Mouse (Mus musculus): ENCODE data around the gene Ak5.
A peak's percentile ranks its signal among the peaks of the same experiment; 100 is the strongest.

The Ak5 gene

DNA sequence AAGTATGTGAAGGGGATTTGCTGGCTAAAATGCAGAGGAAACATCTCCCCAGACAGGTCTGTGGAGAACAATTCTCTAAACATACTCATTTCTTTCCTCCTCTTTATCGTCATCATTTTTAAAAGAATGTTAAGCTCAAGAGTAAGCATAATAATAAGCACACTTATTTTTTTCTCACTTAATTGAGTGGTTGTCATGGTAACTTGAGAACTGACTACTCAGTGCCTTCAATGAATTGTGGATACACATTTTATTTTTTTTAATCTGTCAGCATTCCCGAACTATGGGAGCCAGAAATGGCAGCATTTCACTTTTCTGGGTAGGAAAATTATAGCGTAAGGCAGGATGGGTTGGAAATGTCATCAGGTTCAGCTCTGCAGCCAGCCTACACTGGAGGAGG, 151.6 kb downstream of the Ak5 start:
- DNase-seq (ENCODE audit: inconsistent ontology term): no peak

DNA sequence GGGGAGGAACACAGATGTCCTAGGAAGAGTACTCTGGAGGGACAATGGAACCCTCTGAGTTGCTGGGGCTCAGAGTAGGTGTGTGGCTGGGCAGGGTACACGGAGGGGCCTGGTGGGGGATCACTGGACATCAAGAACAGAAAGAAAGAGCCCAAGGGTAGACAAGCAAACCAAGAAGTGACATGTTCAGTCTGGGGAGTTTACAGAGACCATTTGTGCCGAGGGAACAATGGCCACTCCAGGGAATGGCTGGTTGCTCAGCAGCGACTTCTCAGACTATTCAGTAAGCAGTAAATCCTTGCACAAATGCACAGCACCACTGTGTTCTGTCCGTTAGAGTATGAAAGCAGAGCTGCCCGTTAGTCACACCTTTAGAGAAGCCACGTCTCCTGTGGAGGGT, 152.2 kb downstream of the Ak5 start:
- no peak for DNase-seq (ENCODE audit: inconsistent ontology term)

DNA sequence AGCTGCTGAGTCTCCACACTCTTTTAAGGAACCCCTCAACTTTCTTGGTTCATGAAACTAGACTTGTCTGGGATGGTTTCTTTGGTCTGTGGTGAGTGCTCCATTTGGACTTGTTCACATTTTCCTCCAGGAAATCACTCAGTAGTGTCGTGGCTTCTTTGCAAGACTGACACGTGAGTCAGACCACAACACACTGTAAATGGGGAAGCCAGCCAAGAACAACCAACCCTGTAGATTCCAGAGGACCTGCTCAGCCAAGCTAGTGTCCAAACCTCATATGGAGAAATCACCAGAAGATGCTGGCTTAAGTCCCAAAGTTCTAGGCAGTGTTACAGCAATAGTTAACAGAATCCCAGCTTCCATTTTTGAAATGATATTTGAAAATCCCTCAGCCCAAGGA, 155.6 kb downstream of the Ak5 start:
- DNase-seq (ENCODE audit: inconsistent ontology term): peak; percentile 89

DNA sequence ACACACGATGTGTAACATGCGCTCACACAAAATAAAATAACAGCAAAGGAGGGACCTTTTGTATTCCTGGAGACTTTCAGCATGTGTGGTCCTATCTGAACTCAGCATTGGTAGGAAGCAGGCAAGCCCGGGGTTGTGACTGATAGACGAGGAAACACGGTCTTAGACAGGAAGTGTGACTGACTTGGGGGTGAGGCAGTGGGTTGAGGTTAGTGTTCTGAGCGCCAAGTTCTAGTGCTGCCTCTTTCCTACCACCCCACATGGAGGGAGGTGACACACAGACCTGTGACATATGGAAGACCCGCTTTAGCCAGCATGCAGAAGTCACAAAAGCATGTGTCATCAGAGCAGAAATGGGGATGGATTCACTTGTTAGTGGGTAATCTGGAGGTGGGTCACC, 158.9 kb downstream of the Ak5 start:
- no peak for DNase-seq (ENCODE audit: inconsistent ontology term)

DNA sequence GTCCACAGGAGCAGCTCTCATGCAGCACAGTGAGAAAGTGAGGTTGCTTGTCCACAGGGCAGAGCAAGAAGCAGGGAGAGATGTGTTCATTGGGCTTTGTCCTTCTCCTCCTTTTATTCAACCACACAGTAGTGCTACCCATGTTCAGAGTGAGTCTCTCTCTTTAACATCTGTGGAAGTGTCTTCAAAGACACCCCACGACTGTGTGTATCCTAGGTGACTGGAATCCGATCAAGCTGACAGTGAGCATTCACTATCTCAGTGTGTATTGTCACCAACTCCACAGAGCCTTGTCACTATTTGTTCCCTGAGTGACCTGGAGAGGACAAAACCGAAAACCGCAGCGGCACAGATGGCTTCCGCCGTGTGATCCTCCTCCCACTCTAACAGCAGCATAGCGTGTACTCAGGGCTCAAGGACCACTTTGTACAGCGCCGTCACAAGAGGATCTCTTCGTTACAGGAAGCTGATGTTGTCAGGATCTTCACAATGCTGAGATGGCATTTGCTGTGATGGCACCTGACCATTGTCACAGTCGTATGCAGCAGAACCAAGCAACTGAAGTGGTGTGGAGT, 159.7 kb downstream of the Ak5 start:
- DNase-seq (ENCODE audit: inconsistent ontology term): no peak

DNA sequence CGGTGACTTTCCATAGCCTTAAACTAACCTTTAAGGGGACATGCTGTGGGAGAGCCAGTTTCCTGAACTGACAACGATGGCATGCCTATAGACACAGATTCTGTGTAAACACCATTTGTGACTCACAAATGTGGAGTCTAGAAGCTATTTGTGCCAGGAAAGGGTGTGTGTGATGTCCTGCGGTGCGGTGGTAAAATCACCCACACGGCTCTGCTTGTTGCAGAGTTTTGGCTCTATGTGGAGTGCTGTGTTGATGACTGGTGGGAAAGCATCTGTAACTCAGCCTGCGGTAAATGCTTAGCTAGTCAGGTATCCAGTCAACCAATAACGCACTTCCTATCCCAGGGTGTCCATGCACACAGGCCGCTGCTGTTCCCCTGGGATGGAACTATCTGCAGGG, 160.3 kb downstream of the Ak5 start:
- DNase-seq (ENCODE audit: inconsistent ontology term): peak; percentile 24

DNA sequence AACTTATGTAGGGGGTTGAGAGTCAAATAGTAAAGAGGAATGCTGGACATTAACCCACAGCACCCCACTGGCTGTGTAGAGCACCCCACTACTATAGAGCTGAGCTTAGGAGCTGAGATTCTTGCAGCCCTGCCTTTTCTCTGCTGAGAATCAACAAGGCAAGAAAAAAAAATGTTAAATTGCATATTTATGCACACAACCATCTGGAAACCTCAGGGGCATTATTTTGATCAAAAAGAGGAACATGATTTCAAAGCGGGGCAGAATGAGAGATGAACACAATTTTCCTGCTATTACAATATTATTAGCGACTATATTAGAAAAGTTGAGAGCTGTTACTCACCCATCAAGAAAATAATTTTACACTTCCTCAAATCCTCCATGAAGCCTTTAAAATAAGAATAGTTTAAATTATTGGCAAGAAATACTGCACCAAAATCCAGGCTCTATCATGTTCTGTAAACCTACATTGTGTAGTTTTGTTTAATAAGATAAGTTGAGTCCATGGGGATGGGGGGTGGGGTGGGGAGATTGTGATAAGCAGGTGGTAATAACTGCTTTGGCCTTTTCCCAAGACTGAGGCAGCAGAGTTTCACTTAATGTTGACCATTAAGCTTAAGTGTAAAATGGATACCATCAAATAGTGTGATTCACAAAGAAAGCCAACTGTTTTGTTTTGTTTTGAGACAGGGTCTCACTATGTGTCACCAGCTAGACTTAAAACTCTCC, 169.0 kb downstream of the Ak5 start:
- no peak for DNase-seq (ENCODE audit: inconsistent ontology term)

DNA sequence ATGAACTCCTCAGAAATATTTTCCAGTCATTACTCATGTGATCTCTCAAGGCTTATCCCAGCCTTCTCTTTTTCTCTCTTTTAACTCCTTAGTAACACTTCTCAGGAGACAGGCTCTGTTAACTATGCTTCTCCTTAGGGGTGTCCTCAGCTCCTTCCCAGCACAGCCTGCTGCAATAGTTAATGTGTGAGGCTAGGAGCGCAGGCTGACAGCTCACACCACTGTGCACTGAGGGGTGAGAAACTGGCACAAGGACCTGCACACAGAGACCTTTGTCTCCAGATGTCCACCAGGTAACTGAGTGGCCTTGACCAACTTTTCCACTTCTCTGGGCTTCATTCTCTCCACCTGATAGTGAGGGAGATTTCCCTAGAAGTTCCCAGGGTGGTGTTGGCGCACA, 170.3 kb downstream of the Ak5 start:
- DNase-seq (ENCODE audit: inconsistent ontology term): no peak

DNA sequence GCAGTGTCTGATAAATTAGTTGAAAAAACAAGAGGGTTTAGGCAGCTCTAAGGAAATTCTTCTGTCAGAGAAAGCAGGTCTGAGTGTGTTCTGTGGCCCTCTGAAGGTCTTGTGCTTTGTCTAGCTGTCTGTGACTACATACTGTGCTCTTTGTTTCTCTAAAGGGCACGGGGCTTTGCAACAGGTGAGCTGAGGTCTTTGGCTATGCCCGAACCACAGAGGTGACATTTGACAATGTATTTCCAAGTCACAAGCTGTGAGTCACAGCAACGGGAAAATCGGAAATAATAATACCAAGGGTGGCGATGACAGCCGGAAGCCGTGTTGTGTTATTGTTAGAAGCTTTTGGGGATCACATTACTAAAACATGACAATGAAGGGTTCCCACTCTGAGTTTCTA, 171.1 kb downstream of the Ak5 start:
- no peak for DNase-seq (ENCODE audit: inconsistent ontology term)

DNA sequence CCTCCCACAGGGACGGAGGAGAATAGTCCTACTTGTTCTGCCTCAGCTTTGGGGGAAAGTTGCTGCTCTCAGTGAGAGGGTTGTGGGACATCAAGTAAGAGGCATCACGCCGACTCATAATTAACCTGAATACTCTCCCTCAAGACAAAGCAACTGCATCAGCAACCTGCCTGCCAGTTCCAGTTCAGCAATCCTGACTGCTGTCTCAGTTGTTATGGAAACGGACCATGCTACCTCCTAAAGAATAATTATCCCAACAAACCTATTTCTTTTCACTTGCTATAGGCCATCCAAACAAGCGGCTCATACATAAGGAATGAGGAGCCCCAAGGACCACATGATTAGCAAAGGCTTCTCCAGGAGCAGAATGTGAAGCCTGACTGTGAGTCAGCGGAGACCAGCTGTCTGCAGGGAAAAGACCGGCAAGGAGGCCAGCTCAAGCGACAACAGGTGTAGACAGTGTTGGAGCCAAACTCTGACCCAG, 172.7 kb downstream of the Ak5 start:
- peak; percentile 28 for DNase-seq (ENCODE audit: inconsistent ontology term)

DNA sequence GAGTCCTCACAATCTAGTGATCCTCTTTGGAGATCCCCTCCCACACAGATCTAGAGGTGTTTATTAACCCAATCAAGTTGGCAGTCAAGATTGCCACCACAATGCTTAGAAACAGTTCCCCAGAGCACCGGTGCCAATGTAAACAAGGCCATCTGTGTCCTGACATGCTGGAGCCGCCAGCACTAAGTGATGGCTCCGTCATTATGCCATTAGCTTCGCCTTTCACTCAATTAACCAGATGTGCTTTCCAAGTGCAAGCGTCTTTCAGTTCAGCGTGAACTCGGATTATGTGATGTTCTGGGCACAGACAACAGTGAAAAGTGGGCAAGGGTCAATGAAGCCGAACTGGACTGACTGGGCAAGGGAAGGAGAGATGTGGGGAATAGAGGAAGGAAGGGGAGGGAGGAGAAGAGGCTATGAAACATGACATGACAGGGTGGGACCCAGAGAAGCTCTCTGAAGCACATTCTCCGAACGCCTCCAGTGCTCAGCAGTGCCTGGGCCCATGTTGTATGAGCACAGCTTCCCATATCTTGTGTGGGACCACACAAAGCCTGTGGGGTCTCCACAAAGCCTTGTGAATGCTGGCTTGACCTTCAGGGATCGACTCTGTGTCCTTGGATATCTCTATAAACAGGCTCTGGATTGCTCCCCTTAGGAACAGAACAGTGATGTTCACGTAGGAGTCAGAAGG, 173.3 kb downstream of the Ak5 start:
- peak; percentile 55 for DNase-seq (ENCODE audit: inconsistent ontology term)

DNA sequence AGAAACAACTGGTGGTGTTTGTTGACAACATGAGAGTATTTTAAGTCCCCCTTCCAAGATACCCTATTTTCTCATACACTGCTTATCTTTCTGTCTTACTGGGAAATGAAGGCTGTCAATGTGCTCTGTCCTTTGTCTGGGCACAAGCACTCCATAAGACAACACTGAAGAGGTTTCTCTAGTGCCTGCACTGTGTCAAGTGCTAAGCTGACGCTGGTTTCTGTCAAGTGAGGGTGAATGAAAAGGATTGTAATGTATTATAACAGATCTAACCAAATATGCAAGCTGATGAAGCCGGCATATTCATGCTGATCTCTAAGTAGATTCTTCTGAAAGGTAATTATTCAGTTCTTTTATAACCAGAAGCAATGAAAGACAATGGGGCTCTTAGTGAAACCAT, 174.3 kb downstream of the Ak5 start:
- DNase-seq (ENCODE audit: inconsistent ontology term): no peak

DNA sequence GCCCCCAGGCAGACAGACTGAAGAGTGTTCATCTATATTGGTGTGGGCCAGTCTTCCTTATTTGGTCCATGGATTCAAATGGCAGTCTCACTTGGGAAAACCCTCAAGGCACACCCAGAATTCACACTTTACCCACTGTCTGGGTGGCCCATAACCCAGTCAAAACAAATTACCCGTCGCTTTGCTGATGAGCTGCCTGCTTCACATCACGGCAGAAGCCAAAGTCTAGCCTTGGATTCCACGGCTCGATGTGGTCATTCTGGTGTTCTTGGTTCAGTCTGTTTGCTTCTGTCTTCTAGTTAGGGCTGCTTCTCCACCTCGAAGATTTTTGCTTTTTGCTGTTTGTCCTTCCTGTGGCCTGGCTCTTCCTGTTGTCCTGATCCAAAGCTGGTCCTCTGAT, 175.9 kb downstream of the Ak5 start:
- DNase-seq (ENCODE audit: inconsistent ontology term): no peak

DNA sequence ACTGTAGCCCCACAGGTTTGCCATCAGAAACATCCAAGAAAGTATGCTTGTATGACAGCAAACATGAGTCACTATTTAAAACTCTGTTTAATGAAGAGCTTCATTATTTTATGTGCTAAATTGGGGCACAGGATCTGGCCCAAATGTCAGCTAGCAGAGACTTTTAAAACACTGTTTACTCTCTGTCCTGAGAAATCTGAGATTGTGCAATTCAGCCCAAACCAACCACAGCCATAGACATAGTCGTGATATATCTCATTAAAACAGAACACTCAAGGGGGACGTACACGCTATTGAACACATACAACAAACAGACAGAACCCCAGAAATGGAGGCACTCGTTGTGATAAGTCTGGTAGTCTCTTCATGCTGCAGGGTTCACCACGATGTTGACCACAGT, 177.7 kb downstream of the Ak5 start:
- DNase-seq (ENCODE audit: inconsistent ontology term): peak; percentile 25

DNA sequence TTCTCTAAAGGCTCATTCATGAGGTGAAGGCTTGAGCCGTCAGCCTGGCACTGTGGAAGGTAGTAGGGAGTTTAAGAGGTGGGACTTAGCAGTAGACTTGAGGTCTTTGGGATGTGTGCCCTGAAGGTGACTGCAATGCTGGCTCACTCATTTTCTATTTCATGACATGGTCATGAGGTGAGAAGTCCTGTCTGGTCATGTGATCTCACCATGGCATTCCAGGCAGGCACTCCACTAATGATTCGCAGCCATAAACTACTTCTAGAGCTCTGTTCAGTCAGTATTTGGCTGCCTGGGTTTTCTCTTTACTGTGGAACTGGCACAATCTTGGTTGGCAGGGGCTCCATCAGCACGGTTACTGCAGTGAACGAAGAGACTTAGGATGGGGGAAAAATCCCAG, 179.2 kb downstream of the Ak5 start:
- peak; percentile 14 for DNase-seq (ENCODE audit: inconsistent ontology term)

DNA sequence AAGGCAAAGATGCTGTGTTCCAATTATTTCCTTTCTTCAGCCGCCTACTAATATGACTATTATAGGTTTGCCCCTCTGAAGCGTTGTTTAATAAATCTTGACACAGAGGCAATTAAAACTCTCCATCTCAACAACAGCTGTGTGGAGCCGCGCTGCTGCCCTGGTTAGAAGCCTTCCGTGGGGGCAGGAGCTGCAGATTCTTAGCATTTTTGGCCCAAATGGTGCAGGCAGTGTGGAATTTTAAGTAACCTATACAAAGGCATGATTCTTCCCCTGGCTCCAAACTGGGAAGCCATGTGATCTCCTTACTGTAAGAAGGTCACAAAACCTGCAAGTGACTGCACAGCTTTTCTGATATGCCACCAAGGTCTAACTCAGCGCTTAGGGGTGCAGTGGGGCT, 184.0 kb downstream of the Ak5 start:
- peak; percentile 95 for DNase-seq (ENCODE audit: inconsistent ontology term)

DNA sequence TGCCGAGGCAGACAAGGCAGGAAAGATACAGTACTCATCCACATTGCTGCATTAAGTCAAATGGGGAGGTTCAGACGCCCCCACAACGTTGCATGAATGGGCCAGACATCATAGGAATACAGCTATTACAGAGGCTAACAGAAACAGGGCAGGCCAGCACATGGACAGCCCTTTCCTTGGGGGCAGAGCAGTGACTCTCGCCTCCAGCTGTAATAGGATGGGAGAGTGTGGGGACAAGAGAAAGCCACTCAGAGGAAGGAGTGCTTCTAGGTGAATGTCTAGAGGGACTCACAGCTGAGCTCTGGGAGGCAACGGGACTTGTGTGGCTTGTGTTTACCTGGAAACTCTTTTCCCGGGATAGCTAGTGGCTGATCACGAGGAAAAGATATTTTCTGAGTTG, 184.4 kb downstream of the Ak5 start:
- DNase-seq (ENCODE audit: inconsistent ontology term): no peak

DNA sequence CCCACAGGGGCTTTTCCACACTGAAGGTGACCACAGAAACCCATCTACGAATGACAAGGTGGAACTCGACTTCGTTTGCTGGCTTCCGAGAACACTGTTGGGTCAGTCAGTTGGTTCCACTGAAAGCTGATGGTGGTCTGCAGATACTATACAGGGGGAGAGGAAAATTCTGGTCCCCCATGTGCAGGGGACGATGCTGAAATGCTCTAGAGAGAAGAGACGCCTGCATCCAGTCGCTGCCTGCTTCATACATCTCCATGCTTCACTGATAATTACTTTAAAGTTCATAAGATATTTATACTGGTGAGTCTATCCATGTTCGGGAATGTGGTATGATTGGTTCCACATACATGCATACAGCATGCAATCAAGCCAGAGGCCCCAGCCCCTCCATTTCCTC, 186.0 kb downstream of the Ak5 start:
- no peak for DNase-seq (ENCODE audit: inconsistent ontology term)

DNA sequence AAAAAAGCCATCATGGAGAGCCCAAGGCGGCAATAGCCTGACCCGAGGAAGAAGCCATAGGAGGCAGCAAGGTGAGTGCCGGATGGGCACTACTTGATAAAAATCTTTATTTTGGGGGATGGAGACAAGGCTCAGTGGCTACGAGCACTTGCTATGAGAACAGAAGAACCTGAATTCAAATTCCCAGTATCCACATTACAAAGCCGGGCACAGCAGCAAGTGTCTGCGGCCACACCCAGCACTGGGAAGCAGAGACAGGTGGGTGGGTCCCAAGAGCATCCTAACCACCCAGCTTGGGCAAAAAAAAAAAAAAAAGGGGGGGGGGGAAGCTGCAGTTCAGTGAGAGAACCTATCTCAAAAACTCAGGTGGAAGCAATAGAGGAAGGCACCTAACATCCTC, 187.8 kb downstream of the Ak5 start:
- DNase-seq (ENCODE audit: inconsistent ontology term): no peak

DNA sequence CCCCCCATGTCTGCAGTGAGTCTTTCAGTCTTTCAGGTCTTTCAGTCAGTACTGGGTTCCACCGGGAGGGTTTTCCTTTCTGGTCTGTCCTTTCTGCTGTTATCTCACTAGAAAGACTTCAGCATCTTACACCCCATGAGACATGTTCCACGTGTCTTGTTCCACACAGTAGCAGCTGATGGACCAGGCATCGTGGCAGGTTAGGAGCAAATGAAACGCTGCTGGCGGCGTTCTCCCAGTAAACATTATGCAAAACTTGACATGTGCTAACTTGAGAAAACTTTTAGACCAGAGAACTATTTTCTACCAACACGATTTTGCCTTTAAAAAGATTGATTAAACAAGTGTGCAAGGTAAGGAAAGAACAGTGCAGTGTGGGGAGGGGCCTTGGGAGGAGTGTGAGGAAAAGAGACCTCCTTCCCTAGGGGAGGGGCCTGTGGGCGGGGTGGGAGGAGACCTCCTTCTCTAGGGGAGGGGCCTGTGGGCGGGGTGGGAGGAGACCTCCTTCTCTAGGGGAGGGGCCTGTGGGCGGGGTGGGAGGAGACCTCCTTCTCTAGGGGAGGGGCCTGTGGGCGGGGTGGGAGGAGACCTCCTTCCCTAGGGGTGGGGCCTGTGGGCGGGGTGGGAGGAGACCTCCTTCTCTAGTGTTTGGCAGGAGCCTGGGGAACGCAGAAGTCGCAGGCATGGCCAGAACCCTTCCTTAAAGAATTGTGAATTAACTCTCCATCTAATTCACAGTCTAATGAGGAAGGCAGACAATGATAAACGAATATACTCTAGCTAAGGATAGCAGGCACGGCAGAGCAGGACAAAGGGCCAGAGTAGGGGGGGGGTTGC, 189.3 kb downstream of the Ak5 start:
- peak; percentile 89 for DNase-seq (ENCODE audit: inconsistent ontology term)

DNA sequence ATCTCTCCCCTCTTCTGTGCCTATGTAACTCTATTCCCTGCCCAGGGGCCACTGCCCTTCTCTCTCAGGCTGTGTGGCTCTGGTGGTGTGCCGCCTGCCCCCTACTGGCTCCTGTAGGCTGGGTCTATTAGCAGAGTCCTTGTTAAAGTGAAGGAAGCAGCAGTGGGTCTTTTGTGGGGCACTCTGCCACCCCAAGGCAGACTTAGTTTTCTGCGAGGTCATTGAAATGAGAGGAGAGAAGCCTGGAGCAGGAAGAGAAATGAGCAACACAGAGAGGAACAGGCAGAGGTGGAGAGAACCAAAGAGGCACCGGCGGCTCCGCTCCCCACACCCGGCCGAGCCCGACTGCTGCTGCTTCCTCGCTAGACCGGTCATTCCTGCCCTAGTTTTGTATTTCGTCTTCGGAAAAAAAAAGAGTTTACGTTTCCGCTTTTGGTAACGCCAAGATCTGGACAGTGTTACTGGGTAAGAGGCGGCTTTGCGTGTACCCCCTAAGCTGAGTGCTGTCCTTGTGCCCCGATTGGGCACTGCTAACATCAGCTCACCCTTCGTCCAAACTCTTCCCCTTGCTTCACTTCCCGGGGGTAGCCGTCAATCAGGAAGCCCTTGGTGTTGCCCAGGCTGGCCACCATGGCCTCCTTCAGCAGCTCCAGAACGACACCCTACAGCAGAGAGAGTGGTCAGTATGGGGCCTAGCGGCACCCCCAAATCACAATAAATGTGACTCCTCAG, 190.2 kb downstream of the Ak5 start:
- DNase-seq (ENCODE audit: inconsistent ontology term): peak; percentile 78

DNA sequence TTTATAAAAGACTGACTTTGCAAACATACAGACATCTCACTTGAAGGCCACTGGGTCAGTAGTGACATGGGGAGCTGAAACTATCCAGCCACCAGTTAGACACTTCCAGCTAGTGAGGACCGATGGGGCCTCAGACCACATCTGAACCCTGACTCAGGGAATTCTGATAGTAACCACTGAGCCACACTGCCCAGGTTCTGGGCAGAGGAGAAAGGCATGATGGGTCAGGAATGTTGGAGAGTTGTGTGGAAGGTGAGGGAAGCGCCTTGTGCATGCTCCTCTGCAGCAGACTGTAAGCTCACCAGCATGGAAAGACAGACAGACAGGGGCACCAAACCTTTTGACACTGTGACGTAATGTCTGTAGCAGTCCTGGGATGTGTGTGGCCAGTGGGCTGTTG, 192.3 kb downstream of the Ak5 start:
- DNase-seq (ENCODE audit: inconsistent ontology term): no peak

Measured in Muller cell, postnatal 12 days (primary cell).